Mouse (Mus musculus) kidney, adult 9 months (tissue): ENCODE data around the gene Irf4.

Experiments used
- DNase-seq: peaks from one replicate; pipeline ENCODE4 v3.0.0; 2022

Irf4 gene

GRCm38 (mm10) chr13:30738310-30738840 lies 10.7 kb upstream of the Irf4 start:
- DNase-seq, result no peak

- DNase-seq, result no peak
Measured at GRCm38 (mm10) chr13:30741172-30741571, 7.9 kb upstream of the Irf4 start.

- no peak for DNase-seq
Measured at GRCm38 (mm10) chr13:30742411-30742970, 6.5 kb upstream of the Irf4 start.

GRCm38 (mm10) chr13:30745121-30745520 lies 3.9 kb upstream of the Irf4 start:
- no peak for DNase-seq

- DNase-seq, result no peak
Measured at GRCm38 (mm10) chr13:30747068-30747467, 2.0 kb upstream of the Irf4 start.

- no peak for DNase-seq
Measured at GRCm38 (mm10) chr13:30747504-30747903, 1.5 kb upstream of the Irf4 start.

GRCm38 (mm10) chr13:30748321-30748720 lies 705 bp upstream of the Irf4 start:
- no peak for DNase-seq

GRCm38 (mm10) chr13:30749557-30750141 lies 623 bp downstream of the Irf4 start:
- DNase-seq, result no peak

- DNase-seq, result no peak
Measured at GRCm38 (mm10) chr13:30750461-30751303, 1.7 kb downstream of the Irf4 start.

- no peak for DNase-seq
Measured at GRCm38 (mm10) chr13:30751304-30751580, 2.2 kb downstream of the Irf4 start.

- no peak for DNase-seq
Measured at GRCm38 (mm10) chr13:30752581-30753187, 3.7 kb downstream of the Irf4 start.

GRCm38 (mm10) chr13:30753441-30753840 lies 4.4 kb downstream of the Irf4 start:
- DNase-seq, result no peak

- DNase-seq, result no peak
Measured at GRCm38 (mm10) chr13:30754066-30754465, 5.0 kb downstream of the Irf4 start.

GRCm38 (mm10) chr13:30754825-30755476 lies 5.9 kb downstream of the Irf4 start:
- no peak for DNase-seq

GRCm38 (mm10) chr13:30755577-30755976 lies 6.6 kb downstream of the Irf4 start:
- no peak for DNase-seq

GRCm38 (mm10) chr13:30755998-30756639 lies 7.1 kb downstream of the Irf4 start:
- no peak for DNase-seq

- no peak for DNase-seq
Measured at GRCm38 (mm10) chr13:30757264-30757900, 8.4 kb downstream of the Irf4 start.

- DNase-seq, result no peak
Measured at GRCm38 (mm10) chr13:30758789-30759381, 9.9 kb downstream of the Irf4 start.

GRCm38 (mm10) chr13:30760374-30761090 lies 11.5 kb downstream of the Irf4 start:
- no peak for DNase-seq

GRCm38 (mm10) chr13:30761151-30761631 lies 12.2 kb downstream of the Irf4 start:
- DNase-seq, result no peak

- DNase-seq, result no peak
Measured at GRCm38 (mm10) chr13:30762224-30762623, 13.2 kb downstream of the Irf4 start.
